Mouse (Mus musculus): ENCODE measurements around the gene Atoh1. TPM values are rescaled to one million over a fixed set of nuclear protein-coding genes. Genes with fewer than 3 reads are reported as not detected.

Atoh1 gene
- total RNA-seq (2021) = not detected
- long read RNA-seq, experiment 1 = 0 reads
- long read RNA-seq, experiment 2 = 0 reads

DNA sequence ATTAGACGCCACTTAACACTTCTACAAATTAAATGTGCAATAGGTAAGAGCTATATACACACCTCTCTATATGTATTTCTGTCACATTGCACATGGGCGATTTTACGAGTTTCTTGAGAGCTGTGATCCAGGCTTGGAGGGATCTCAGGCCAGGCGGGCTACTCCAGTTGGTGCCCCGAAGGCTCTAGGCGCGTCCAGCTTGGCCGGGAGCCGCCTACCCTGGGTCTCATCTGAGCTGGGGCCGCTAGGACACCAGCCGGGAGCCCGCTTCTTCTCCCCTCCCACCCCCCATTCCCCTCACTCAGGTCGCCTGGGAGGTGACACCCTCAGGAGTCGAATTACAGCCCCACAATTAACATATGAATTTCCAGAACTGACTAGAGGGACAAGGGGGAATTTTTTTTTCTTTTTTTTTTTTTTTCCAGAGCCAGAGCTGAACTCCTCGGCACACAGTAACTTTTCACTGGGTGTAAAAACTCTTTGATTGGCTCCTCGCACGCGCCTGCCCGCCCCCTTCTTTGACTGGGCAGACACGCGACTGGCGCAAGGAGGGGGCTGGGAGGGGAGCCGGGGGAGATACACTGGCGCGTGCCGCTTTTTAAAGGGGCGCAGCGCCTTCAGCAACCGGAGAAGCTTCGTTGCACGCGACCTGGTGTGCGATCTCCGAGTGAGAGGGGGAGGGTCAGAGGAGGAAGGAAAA lies at the start of gene Atoh1:
Gene Atoh1 (plus strand): TSS at position 627 of the 700 bp plus-strand sequence.
- peak; percentile 7 to 32 for DNase-seq

DNA sequence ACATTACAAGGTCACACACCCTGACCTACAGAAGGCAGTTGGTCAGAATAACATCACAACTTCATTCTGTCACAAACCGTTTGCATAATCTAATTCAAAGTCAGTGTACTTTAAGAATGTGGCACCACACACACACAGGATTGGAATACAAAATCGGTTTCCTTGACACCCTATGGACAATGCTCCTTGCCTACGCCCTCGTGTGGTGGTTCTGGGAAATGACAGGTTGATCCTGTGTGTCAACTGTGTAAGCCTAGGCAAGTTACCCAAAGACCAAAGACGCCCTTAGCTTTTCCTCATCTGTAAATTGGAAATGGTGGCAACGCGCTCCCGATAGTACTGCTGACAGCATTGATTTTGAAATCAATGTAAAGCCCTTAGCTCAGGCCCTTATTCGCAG lies 45.0 kb upstream of the Atoh1 start:
- peak in 1 of 2 experiments; percentile 9 for DNase-seq

DNA sequence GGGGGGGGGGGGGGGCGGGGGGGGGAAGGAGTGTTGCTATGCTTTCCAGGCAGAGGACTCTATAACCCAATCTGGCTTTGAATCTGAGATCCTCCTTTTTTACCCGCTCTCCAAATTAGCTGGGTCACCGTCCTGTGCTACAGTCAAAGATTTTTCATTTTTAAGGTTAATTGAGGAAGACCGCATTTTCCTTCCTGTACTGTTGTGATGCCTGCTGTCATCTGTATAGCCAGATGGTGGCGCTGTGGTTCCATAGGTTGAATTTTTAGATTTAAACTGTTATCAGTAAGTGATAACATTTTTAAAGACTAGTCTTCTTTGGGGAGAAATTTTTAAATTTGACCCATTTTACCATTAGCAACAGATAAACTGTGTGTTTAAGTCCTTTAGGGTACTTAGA lies 44.0 kb upstream of the Atoh1 start:
- no peak for DNase-seq

DNA sequence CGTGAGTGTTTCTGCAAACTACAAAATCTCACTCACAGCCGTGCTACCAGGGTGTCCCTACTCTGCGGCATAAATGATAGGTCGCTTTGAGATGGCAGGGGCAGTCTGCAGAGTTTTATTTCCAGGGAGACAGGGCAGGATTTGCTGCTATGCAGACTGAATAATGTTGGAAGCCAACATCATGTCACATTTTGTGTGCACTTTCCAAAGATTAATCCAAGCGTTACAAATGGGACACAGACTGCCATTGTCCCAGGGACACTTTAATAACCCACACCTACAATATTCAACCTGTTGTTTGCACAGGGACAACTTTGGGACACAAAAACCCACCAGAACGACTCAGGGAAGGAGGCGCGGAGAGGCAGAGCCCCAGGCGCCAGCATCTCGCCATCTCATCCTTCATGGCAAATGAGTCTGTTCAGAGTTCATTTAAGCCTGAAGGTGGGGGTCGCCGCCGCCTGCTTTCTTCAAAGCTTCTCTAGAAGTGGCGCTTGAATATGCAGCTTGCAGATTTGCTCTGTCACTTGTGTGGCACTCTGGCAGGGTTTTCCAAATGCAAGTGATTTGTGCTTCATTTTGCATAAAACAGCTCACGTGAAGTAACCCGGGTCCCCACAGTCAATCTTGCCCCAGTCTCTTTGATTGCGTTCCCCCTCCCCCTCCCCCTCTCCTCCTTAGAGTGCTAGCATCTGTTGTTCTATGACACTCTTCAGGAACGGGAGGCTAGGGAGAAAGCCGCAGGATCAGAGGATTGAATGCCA lies 40.6 kb upstream of the Atoh1 start:
- no peak for DNase-seq

DNA sequence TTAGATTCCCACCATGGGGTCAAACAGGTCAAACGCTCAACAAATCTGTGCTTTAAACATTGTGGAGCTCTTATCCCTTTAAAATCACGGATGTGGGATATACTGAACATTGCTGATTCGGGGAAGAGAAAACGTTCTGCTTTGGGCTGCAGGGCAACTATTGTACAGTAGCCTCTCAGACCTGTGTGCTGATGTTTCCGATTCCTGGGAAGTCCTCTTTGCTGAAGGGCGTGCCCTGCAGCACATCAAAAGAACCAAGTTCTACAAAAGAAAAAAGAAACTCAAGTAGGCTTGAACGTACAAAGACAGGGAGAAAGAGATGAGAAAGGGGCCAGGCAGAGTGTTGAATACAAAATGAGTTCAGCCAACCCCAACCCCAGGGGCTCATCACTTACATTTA lies 34.2 kb upstream of the Atoh1 start:
- no peak for DNase-seq

DNA sequence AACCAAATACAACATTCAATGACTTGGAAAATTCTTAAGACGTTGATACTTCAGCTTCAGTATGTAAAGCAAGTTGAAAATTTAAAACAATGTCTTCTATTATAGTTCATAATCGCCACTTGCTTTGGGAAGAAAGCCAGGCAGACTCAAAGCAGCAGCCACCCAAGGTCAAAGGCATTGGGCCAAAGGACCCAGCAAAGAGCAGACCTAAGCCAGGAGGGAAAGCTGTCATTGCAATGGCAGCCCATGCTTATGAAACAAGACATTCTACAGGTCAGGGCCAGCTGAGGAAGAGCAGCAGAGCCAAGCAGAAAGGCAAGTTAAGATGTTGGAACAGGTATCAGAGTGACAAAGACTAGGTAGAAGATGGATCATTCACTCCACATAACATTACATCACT lies 25.3 kb upstream of the Atoh1 start:
- DNase-seq = no peak

DNA sequence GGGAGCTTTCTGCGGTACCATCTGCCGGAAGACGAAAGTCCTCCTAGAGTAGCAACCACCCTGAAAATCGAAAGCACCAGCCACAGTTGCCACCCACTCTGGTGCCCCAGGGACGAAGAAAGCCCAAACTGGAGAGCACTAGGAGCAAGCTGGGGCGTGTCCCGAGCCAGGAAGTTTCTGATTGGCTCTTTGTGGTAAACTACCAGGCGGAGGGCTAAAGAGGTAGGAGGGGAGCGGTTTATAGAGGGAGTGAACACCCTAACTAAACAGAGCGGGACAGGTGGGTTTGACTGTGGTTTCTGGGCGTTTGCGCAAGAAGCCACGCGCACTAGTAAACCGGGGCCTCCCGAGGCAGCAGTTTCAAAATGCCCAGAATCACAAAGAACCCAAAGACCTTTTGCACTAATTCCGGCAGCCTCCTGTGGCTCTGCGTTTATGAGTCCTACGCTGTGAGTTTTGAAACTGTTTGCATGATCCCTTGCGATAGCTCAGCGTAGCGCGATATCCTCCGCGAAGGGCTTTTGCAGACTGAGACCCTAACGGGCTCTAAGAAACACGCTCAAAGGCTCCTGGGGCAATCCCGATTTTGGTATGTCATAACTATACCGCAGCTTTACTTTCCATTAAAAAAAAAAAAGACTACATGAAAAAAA lies 1.0 kb upstream of the Atoh1 start:
- peak in 1 of 2 experiments; percentile 25 for DNase-seq

DNA sequence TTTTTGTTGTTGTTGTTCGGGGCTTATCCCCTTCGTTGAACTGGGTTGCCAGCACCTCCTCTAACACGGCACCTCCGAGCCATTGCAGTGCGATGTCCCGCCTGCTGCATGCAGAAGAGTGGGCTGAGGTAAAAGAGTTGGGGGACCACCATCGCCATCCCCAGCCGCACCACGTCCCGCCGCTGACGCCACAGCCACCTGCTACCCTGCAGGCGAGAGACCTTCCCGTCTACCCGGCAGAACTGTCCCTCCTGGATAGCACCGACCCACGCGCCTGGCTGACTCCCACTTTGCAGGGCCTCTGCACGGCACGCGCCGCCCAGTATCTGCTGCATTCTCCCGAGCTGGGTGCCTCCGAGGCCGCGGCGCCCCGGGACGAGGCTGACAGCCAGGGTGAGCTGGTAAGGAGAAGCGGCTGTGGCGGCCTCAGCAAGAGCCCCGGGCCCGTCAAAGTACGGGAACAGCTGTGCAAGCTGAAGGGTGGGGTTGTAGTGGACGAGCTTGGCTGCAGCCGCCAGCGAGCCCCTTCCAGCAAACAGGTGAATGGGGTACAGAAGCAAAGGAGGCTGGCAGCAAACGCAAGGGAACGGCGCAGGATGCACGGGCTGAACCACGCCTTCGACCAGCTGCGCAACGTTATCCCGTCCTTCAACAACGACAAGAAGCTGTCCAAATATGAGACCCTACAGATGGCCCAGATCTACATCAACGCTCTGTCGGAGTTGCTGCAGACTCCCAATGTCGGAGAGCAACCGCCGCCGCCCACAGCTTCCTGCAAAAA lies 496 bp downstream of the Atoh1 start:
- no peak for DNase-seq

DNA sequence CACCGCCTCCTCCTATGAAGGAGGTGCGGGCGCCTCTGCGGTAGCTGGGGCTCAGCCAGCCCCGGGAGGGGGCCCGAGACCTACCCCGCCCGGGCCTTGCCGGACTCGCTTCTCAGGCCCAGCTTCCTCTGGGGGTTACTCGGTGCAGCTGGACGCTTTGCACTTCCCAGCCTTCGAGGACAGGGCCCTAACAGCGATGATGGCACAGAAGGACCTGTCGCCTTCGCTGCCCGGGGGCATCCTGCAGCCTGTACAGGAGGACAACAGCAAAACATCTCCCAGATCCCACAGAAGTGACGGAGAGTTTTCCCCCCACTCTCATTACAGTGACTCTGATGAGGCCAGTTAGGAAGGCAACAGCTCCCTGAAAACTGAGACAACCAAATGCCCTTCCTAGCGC lies 1.1 kb downstream of the Atoh1 start:
- no peak for DNase-seq

DNA sequence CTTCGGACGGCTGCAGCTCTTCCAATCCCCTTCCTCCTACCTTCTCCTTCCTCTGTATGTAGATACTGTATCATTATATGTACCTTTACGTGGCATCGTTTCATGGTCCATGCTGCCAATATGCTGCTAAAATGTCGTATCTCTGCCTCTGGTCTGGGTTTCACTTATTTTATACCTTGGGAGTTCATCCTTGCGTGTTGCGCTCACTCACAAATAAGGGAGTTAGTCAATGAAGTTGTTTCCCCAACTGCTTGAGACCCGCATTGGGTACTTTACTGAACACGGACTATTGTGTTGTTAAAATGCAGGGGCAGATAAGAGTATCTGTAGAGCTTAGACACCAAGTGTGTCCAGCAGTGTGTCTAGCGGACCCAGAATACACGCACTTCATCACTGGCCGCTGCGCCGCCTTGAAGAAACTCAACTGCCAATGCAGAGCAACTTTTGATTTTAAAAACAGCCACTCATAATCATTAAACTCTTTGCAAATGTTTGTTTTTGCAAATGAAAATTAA lies 1.6 kb downstream of the Atoh1 start:
- DNase-seq = no peak

DNA sequence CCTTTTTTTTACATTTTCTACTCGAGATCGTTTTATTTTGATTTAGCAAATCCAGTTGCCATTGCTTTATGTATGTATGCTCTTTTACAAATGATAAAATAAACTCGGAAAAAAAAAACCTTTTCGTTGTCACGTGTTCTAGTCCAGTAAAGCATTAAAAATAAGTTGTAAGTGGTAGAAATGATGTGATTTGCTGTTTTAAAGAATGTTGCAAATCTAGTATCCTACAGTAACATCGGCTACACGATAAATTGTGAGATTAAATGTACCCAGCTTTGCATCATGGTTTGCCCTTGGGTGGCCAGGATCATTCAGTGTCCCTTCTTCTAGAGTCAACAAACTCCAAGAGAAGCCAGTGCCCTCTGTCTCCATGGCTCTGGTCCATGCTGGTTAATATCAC lies 2.2 kb downstream of the Atoh1 start:
- no peak for DNase-seq

DNA sequence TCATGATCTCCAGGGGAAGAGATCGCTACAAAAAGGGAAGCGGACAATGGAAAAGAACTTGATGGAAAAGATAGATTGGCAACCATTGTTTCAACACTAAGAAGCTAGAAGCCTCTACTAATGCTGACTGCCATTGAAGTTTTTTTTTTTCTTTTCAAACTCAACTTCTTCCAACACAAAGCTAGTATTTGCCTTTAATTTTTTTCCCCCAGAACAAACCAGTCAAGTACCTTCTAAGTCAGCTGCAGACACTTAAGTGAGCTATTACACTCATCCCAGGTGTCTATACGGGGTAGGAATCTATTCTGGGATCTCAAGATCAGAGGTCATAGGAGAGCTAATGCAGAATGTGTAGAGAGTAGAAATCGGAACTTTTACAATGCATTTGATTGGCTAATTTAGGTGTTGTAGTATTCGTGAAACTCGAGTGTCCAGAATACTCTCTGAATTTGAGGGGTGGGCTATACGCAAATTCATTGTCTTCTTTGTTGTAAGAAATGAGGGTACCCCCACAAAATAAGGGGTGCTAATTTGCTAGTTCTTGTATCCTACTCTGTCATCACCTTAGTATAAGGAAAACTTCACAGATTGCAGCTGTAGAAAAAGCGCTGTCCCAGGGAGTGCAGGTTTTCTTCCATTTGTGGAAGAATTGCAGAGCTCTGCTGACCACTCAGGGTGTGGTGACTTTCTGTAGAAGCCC lies 2.8 kb downstream of the Atoh1 start:
- no peak for DNase-seq

DNA sequence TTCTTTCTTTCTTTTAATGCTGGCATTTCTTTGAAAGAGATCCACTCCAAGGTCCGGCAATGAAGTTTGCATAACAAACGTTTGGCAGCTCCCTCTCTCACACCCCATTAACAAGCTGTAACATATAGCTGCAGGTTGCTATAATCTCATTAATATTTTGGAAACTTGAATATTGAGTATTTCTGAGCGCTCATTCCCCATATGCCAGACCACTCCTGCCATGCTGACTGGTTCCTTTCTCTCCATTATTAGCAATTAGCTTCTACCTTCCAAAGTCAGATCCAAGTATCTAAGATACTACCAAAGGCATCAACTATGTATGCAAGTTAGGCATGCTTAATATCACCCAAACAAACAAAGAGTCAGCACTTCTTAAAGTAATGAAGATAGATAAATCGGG lies 4.4 kb downstream of the Atoh1 start:
- no peak for DNase-seq

DNA sequence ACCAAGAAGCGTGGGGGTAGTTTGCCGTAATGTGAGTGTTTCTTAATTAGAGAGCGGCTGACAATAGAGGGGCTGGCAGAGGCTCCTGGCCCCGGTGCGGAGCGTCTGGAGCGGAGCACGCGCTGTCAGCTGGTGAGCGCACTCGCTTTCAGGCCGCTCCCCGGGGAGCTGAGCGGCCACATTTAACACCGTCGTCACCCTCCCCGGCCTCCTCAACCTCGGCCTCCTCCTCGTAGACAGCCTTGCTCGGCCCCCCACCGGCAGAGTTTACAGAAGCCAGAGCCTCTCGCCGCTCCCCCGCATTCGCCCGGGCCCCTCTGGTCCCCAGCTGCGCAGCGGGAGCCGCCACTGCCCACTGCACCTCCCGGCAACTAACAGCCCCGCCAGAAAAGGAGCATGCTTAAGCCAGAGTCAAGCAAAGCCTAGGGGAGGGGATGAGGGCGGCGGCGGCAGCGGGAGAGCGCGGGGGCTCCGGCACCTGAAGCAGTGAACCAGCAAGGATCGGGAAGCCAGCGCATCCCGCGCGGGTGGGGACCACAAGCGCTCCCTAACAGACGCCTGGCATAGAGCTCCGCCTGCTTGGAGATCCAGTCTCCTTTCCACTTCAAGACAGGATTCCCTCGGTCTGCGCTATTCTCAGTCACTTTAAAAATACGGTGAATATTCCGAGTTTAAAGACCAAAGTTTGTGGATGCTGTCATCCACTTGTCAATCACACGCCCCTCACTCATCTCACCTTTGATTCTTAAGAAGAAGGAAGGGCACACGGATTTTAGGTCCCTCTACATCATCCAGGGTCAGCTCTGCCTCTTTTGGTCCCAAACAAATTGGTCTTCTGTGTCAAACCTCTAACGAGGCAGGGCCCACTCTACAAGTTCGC lies 5.8 kb downstream of the Atoh1 start:
- DNase-seq = no peak

DNA sequence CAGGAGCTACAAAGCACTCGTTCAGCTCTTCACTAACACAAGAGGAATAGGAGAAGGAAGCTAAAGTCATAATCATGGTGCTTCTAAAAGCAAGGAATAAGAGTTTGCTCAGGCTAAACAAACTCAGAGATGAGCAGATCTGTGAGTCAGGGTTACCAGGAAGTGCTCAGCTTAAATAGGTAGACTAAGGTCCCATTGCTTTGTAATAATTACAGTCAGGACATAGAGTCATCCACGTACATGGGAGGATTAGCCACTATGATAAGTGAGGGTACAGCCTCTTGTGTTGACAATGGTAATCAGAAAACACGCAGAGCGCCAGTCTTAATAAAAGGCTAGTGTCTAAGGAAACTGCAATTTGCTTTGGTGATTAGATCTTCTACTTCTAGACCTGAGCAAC lies 7.4 kb downstream of the Atoh1 start:
- no peak for DNase-seq

DNA sequence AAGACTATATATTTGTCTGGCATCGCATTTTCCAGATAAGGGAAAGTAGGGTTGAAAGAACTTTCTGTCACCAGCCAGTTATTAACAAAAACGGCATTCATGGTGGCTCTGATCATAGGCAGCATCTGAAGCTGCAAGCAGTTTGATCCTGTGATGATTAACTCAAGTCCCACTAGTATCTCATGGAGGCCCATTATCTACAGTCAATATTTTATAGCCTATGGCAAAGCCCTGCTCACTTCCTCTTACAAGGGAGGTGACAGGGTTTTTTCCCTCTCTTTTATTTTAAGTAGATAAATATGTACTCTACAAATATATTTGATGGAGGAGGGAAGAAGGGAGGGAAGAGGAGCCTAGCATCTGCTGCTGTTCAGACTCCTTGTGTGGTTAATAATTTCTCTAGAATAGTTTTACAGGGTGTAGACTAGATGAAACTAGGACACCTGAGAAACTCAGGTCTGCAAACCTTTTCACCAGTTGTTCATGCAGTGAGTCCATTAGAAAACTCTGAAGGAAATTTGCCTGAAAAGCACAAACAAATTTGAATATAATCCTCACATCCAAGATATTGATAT lies 14.1 kb downstream of the Atoh1 start:
- no peak for DNase-seq

DNA sequence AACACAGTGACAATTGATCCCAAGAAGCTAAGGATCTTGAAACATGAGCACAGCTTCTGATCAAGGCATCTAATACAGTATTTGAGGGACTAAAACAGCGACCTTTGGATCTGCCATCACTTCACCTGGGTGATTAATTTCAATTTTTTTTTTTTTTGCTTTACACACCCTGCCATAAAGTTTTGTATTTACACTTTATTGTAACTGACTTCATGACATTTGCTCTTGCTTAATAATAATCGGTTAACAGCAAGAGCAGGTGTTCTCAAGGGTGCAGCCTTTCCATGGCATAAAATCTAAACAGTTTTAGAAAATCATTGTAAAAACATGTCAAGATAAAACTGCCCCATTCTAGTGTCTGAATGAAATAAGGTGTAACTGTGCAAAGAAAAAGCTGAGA lies 25.6 kb downstream of the Atoh1 start:
- DNase-seq = no peak

DNA sequence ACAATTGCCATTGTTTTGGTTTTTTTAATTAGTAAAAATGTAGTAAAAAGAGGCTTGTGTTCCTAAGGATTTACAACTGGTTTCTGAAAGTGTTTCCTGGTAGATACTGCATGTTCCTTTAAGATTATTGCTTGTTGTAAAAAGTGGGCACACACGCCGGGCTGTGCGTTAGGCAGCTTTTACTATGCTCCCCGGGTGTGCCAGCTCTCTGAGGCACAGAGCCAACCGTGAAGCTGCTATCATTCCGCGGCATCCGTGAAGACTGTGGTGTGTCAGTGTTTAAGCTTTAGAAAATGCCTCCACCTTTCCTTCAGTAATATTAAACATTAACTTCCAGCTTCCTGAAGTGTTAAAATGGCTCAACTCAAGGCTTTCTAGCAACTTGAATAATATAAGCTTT lies 35.0 kb downstream of the Atoh1 start:
- no peak for DNase-seq

DNA sequence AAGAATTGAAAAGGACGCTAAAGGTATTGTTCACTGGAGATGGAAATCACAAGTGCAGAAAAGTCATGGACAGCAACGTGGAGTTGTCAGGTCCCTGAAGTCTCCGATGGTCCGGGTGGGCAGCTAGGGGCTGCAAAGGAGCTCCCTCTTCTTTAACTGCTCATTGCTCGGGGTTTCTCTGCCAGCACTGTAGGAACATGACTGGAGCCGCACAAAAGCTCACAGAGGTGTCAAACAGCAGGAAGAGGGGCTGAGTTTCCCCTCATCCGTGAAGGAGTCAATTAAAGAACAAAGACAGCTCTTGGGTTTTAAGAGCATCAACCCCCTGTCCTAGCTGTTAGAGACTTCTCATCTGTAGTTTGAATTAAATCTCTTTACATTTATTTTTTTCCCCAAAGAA lies 44.5 kb downstream of the Atoh1 start:
- no peak for DNase-seq

Data from heart, adult 18-20 months (tissue).